Mouse (Mus musculus): ENCODE measurements at regions not wholly inside any gene's neighbourhood (a gene's known extent, or its start where the extent isn't known, plus 50 kb on each side); places are given as distances from the start of the nearest gene placed in this dataset.

DNA sequence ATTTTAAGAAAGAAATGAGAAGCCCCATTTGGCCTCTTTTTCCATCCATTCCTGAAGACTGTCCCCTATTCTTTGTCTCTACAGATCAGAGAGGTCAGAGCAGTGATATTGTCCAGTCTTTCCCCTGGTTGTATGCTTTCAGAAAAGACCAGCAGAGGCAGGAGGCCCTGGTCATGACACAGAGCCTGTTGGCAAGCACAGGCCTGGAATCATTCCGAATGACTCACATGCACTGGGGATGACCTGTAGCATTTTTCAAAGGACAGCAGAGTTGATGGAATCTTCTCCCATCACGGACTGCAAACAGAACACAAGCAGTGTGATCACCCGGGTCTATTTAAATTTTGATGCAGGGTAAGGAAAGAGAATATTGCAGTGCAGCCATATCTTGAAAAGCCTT lies 50.2 kb upstream of the Nxt1 start:
- Histone ChIP-seq H3K79me2 (ENCODE audit: control insufficient read depth, insufficient read depth) (no peaks in the 10 kb centered on the region), H3K36me3 (ENCODE audit: control insufficient read depth, insufficient read depth) (no peaks in the 10 kb centered on the region), H3ac (ENCODE audit: control insufficient read depth, insufficient read length) (no peak overlapping the region), H3K4me2 (ENCODE audit: low read depth) (no peak overlapping the region), H3K27me3 (ENCODE audit: control insufficient read depth, insufficient read depth, insufficient read length) (no peaks in the 10 kb centered on the region), H3K4me3 (no peak overlapping the region)
- TF ChIP-seq REST (IDR thresholded peaks at IDR 0.05; ENCODE audit: insufficient read depth, insufficient read length), result no peak
- TF ChIP-seq SRF (IDR thresholded peaks at IDR 0.05; ENCODE audit: control insufficient read depth, insufficient read length, low read depth), result no peak
- no peak for TF ChIP-seq POLR2A (IDR thresholded peaks at IDR 0.05; ENCODE audit: insufficient read length, low read depth)
- TF ChIP-seq MYOG (IDR thresholded peaks at IDR 0.05; ENCODE audit: control insufficient read depth in 1 of 3, insufficient read depth in 1 of 3, insufficient read length in 2 of 3, low read depth in 2 of 3), result no peak
- no peak for TF ChIP-seq TCF3 (IDR thresholded peaks at IDR 0.05; ENCODE audit: insufficient read length, low read depth)
- TF ChIP-seq E2F4 (IDR thresholded peaks at IDR 0.05; ENCODE audit: insufficient read depth), result no peak
- no peak for TF ChIP-seq USF1 (IDR thresholded peaks at IDR 0.05; ENCODE audit: low read depth)
- TF ChIP-seq TCF12 (IDR thresholded peaks at IDR 0.05; ENCODE audit: insufficient read depth, poor library complexity, severe bottlenecking), result no peak
- no peak for TF ChIP-seq CEBPB (IDR thresholded peaks at IDR 0.05; ENCODE audit: insufficient read depth, poor library complexity, severe bottlenecking)
- no peak for TF ChIP-seq MYOD1 (IDR thresholded peaks at IDR 0.05; ENCODE audit: control insufficient read depth in 1 of 3, insufficient read length in 2 of 3, low read depth in 2 of 3)
- TF ChIP-seq POLR2AphosphoS2 (IDR thresholded peaks at IDR 0.05; ENCODE audit: insufficient read length, low read depth), result no peak
- TF ChIP-seq MAX (IDR thresholded peaks at IDR 0.05; ENCODE audit: low read depth), result no peak

DNA sequence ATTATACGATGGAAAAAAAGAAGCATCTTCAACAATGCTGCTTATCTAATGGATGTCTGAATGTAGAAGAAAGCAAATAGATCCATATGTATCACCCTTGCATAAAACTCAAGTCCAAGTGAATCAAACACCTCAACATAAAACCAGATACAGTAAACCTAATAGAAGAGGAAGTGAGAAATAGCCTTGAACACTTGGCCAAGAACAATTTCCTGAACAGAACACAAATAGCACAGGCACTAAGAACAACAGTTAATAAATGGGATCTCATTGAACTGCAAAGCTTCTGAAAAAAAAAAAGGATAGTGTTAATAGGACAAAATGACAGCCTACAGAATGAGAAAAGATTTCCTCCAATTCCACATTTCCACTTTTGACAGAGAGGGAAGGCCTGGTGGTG lies 60.5 kb upstream of the Nxt1 start:
- H3K79me2 ChIP-seq (ENCODE audit: control insufficient read depth, insufficient read depth), result no peaks in the 10 kb centered on the region
- TF ChIP-seq MYOD1 (IDR thresholded peaks at IDR 0.05; ENCODE audit: control insufficient read depth in 1 of 3, insufficient read length in 2 of 3, low read depth in 2 of 3) (no peak), POLR2AphosphoS2 (IDR thresholded peaks at IDR 0.05; ENCODE audit: insufficient read length, low read depth) (no peak), USF1 (IDR thresholded peaks at IDR 0.05; ENCODE audit: low read depth) (no peak), E2F4 (IDR thresholded peaks at IDR 0.05; ENCODE audit: insufficient read depth) (no peak), SRF (IDR thresholded peaks at IDR 0.05; ENCODE audit: control insufficient read depth, insufficient read length, low read depth) (no peak), TCF12 (IDR thresholded peaks at IDR 0.05; ENCODE audit: insufficient read depth, poor library complexity, severe bottlenecking) (no peak), MYOG (IDR thresholded peaks at IDR 0.05; ENCODE audit: control insufficient read depth in 1 of 3, insufficient read depth in 1 of 3, insufficient read length in 2 of 3, low read depth in 2 of 3) (no peak), REST (IDR thresholded peaks at IDR 0.05; ENCODE audit: insufficient read depth, insufficient read length) (no peak), TCF3 (IDR thresholded peaks at IDR 0.05; ENCODE audit: insufficient read length, low read depth) (no peak), POLR2A (IDR thresholded peaks at IDR 0.05; ENCODE audit: insufficient read length, low read depth) (no peak), MAX (IDR thresholded peaks at IDR 0.05; ENCODE audit: low read depth) (no peak), CEBPB (IDR thresholded peaks at IDR 0.05; ENCODE audit: insufficient read depth, poor library complexity, severe bottlenecking) (no peak)
- no peaks in the 10 kb centered on the region for H3K36me3 ChIP-seq (ENCODE audit: control insufficient read depth, insufficient read depth)
- H3K27me3 ChIP-seq (ENCODE audit: control insufficient read depth, insufficient read depth, insufficient read length), result no peaks in the 10 kb centered on the region
- H3ac ChIP-seq (ENCODE audit: control insufficient read depth, insufficient read length), result no peak overlapping the region
- H3K4me3 ChIP-seq, result no peak overlapping the region
- H3K4me2 ChIP-seq (ENCODE audit: low read depth), result no peak overlapping the region

DNA sequence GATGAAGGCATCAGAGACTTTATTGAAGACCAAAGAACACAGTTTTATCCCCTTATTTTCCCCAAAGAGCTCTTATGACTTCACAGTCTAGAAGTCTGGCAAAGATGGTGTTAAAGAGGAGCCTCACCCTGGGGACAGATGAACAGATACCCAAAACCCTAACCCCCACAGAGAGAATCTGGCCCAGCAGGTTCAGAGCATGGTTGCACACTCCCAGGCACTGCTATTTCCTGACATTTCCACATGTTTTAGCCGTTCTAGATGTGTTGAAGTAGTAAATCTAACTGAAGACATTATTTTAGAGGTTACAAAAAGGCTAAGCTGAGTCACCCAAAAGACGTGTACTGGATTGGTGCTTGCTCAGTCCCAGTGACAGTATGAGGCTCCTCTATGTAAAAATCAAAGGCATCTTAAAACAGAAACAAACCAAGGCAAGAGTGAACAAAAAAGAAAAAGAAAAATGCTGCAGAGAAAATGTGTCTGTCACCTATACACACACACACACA lies 66.9 kb upstream of the Nxt1 start:
- no peaks in the 10 kb centered on the region for H3K36me3 ChIP-seq (ENCODE audit: control insufficient read depth, insufficient read depth)
- H3ac ChIP-seq (ENCODE audit: control insufficient read depth, insufficient read length), result no peak overlapping the region
- H3K79me2 ChIP-seq (ENCODE audit: control insufficient read depth, insufficient read depth), result no peaks in the 10 kb centered on the region
- no peaks in the 10 kb centered on the region for H3K27me3 ChIP-seq (ENCODE audit: control insufficient read depth, insufficient read depth, insufficient read length)
- H3K4me2 ChIP-seq (ENCODE audit: low read depth), result no peak overlapping the region
- no peak overlapping the region for H3K4me3 ChIP-seq
- no peak for TF ChIP-seq REST (IDR thresholded peaks at IDR 0.05; ENCODE audit: insufficient read depth, insufficient read length)
- no peak for TF ChIP-seq TCF12 (IDR thresholded peaks at IDR 0.05; ENCODE audit: insufficient read depth, poor library complexity, severe bottlenecking)
- no peak for TF ChIP-seq TCF3 (IDR thresholded peaks at IDR 0.05; ENCODE audit: insufficient read length, low read depth)
- no peak for TF ChIP-seq MYOD1 (IDR thresholded peaks at IDR 0.05; ENCODE audit: control insufficient read depth in 1 of 3, insufficient read length in 2 of 3, low read depth in 2 of 3)
- TF ChIP-seq POLR2A (IDR thresholded peaks at IDR 0.05; ENCODE audit: insufficient read length, low read depth), result no peak
- no peak for TF ChIP-seq E2F4 (IDR thresholded peaks at IDR 0.05; ENCODE audit: insufficient read depth)
- TF ChIP-seq MAX (IDR thresholded peaks at IDR 0.05; ENCODE audit: low read depth), result no peak
- no peak for TF ChIP-seq USF1 (IDR thresholded peaks at IDR 0.05; ENCODE audit: low read depth)
- no peak for TF ChIP-seq POLR2AphosphoS2 (IDR thresholded peaks at IDR 0.05; ENCODE audit: insufficient read length, low read depth)
- no peak for TF ChIP-seq MYOG (IDR thresholded peaks at IDR 0.05; ENCODE audit: control insufficient read depth in 1 of 3, insufficient read depth in 1 of 3, insufficient read length in 2 of 3, low read depth in 2 of 3)
- TF ChIP-seq SRF (IDR thresholded peaks at IDR 0.05; ENCODE audit: control insufficient read depth, insufficient read length, low read depth), result no peak
- no peak for TF ChIP-seq CEBPB (IDR thresholded peaks at IDR 0.05; ENCODE audit: insufficient read depth, poor library complexity, severe bottlenecking)

DNA sequence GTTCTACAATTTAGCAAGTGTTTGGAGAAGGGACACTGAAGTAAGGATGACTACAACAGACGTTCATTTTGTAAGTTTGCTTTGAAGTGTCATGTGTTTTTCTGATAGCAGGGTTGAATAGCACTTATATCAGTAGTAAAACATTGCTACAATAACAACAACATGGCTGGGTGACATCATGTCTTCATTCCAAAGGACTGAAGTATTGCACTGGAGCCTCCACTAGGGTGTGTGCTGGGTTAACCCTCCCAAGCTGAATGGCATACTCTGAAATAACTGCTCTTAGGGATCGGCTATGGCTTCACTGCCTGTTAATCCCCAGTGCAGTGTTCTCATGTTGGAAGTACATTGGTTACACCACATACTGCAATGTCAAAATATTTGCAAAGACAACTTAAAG lies 68.5 kb upstream of the Nxt1 start:
- Histone ChIP-seq H3K4me2 (ENCODE audit: low read depth) (no peak overlapping the region), H3K4me3 (no peak overlapping the region), H3K36me3 (ENCODE audit: control insufficient read depth, insufficient read depth) (no peaks in the 10 kb centered on the region), H3K27me3 (ENCODE audit: control insufficient read depth, insufficient read depth, insufficient read length) (no peaks in the 10 kb centered on the region), H3ac (ENCODE audit: control insufficient read depth, insufficient read length) (no peak overlapping the region), H3K79me2 (ENCODE audit: control insufficient read depth, insufficient read depth) (no peaks in the 10 kb centered on the region)
- TF ChIP-seq MYOG (IDR thresholded peaks at IDR 0.05; ENCODE audit: control insufficient read depth in 1 of 3, insufficient read depth in 1 of 3, insufficient read length in 2 of 3, low read depth in 2 of 3) (no peak), E2F4 (IDR thresholded peaks at IDR 0.05; ENCODE audit: insufficient read depth) (no peak), MYOD1 (IDR thresholded peaks at IDR 0.05; ENCODE audit: control insufficient read depth in 1 of 3, insufficient read length in 2 of 3, low read depth in 2 of 3) (no peak), SRF (IDR thresholded peaks at IDR 0.05; ENCODE audit: control insufficient read depth, insufficient read length, low read depth) (no peak)

DNA sequence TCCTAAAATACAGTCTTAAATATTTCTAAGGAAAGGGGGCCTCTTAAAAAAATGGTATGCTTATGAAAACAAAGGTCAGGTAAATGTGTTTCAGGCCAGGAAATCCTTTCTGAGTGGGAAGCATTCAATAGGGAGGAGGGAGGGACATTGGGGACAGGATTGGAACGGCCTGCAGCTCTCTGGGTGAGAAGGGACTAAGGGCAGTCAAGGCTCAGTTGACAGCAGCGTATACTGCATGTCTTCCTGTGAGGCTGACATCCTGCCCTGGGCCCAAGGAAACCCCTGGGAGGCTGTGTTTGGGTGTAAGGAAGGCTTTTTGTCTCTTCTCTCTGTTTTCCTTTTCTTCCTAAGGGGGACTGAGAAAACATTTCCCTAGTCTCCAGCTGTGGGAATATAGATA lies 69.1 kb upstream of the Nxt1 start:
- Histone ChIP-seq H3K27me3 (ENCODE audit: control insufficient read depth, insufficient read depth, insufficient read length) (no peaks in the 10 kb centered on the region), H3K36me3 (ENCODE audit: control insufficient read depth, insufficient read depth) (no peaks in the 10 kb centered on the region), H3K79me2 (ENCODE audit: control insufficient read depth, insufficient read depth) (no peaks in the 10 kb centered on the region), H3K4me3 (no peak overlapping the region), H3ac (ENCODE audit: control insufficient read depth, insufficient read length) (no peak overlapping the region), H3K4me2 (ENCODE audit: low read depth) (no peak overlapping the region)
- TF ChIP-seq POLR2A (IDR thresholded peaks at IDR 0.05; ENCODE audit: insufficient read length, low read depth), result no peak
- TF ChIP-seq MAX (IDR thresholded peaks at IDR 0.05; ENCODE audit: low read depth), result no peak
- TF ChIP-seq TCF12 (IDR thresholded peaks at IDR 0.05; ENCODE audit: insufficient read depth, poor library complexity, severe bottlenecking), result no peak
- TF ChIP-seq MYOD1 (IDR thresholded peaks at IDR 0.05; ENCODE audit: control insufficient read depth in 1 of 3, insufficient read length in 2 of 3, low read depth in 2 of 3), result no peak
- TF ChIP-seq E2F4 (IDR thresholded peaks at IDR 0.05; ENCODE audit: insufficient read depth), result no peak
- TF ChIP-seq MYOG (IDR thresholded peaks at IDR 0.05; ENCODE audit: control insufficient read depth in 1 of 3, insufficient read depth in 1 of 3, insufficient read length in 2 of 3, low read depth in 2 of 3), result no peak
- no peak for TF ChIP-seq USF1 (IDR thresholded peaks at IDR 0.05; ENCODE audit: low read depth)
- no peak for TF ChIP-seq SRF (IDR thresholded peaks at IDR 0.05; ENCODE audit: control insufficient read depth, insufficient read length, low read depth)
- no peak for TF ChIP-seq CEBPB (IDR thresholded peaks at IDR 0.05; ENCODE audit: insufficient read depth, poor library complexity, severe bottlenecking)
- TF ChIP-seq POLR2AphosphoS2 (IDR thresholded peaks at IDR 0.05; ENCODE audit: insufficient read length, low read depth), result no peak
- TF ChIP-seq REST (IDR thresholded peaks at IDR 0.05; ENCODE audit: insufficient read depth, insufficient read length), result no peak
- no peak for TF ChIP-seq TCF3 (IDR thresholded peaks at IDR 0.05; ENCODE audit: insufficient read length, low read depth)

Data from myocyte (in vitro differentiated cells).